Mouse (Mus musculus) ES-E14 (cell line): ENCODE measurements around the gene Zfhx3. TPM values are rescaled to one million over a fixed set of nuclear protein-coding genes. Genes with fewer than 3 reads are reported as not detected.

ENCODE experiments used
- DNase-seq: peaks from one replicate; pipeline ENCODE4 v3.0.0-alpha.2; 2013; ENCODE audit warnings: low read depth, low spot score
- H3K27ac ChIP-seq: 2 replicates; pipeline ENCODE4 v1.5.1; 2012; ENCODE audit warnings: low read depth, mild to moderate bottlenecking, low read length, moderate library complexity, mixed read lengths; ENCODE audit not compliant: poor library complexity, insufficient read depth, severe bottlenecking
- H3K36me3 ChIP-seq: 2 replicates; pipeline ENCODE4 v1.6.1; 2012; ENCODE audit warnings: mild to moderate bottlenecking, low read length, moderate library complexity, mixed read lengths; ENCODE audit not compliant: control insufficient read depth, poor library complexity, insufficient read depth, severe bottlenecking
- H3K4me1 ChIP-seq, 2 experiments: fragments of 150-350 bp in 1 of 2; sonication (generic) in 1 of 2; 2 replicates each; pipeline ENCODE4 v1.6.1; 2012; ENCODE audit warnings: low read length in 2 of 2, mild to moderate bottlenecking in 1 of 2, mixed read lengths in 1 of 2; ENCODE audit not compliant: control insufficient read depth in 2 of 2, insufficient read depth in 2 of 2, poor library complexity in 1 of 2
- H3K4me3 ChIP-seq, 2 experiments: fragments of 150-350 bp in 1 of 2; sonication (generic) in 1 of 2; 2 replicates each; pipeline ENCODE4 v1.5.1; 2012; ENCODE audit warnings: low read length in 2 of 2, low read depth in 1 of 2, mild to moderate bottlenecking in 1 of 2, mixed read lengths in 1 of 2; ENCODE audit not compliant: insufficient read depth in 1 of 2, poor library complexity in 1 of 2, severe bottlenecking in 1 of 2
- H3K9ac ChIP-seq: 2 replicates; pipeline ENCODE4 v1.6.1; 2012; ENCODE audit warnings: low read depth, mild to moderate bottlenecking, low read length, mixed read lengths; ENCODE audit not compliant: poor library complexity, insufficient read depth, severe bottlenecking
- H3K9me3 ChIP-seq: fragments of 150-350 bp; sonication (generic); 2 replicates; pipeline ENCODE4 v1.6.1; 2012; ENCODE audit warnings: low read depth, mild to moderate bottlenecking, low read length; ENCODE audit not compliant: control insufficient read depth, insufficient read depth
- CHD2 ChIP-seq: IDR thresholded peaks from 2 replicates; pipeline ENCODE4 v1.6.1; 2014; ENCODE audit warnings: mild to moderate bottlenecking, low read depth, low read length, inconsistent platforms
- HCFC1 ChIP-seq: IDR thresholded peaks from 2 replicates; pipeline ENCODE4 v1.6.1; 2012; ENCODE audit warnings: low read length, inconsistent platforms, borderline replicate concordance; ENCODE audit not compliant: insufficient read depth
- MAFK ChIP-seq: IDR thresholded peaks from 2 replicates; pipeline ENCODE4 v1.6.1; 2014; ENCODE audit warnings: mild to moderate bottlenecking, low read depth, low read length, inconsistent platforms; ENCODE audit not compliant: insufficient read depth
- ZC3H11A ChIP-seq: IDR thresholded peaks from 2 replicates; pipeline ENCODE4 v1.6.1; 2012; ENCODE audit warnings: low read depth, mild to moderate bottlenecking, inconsistent platforms, low read length, borderline replicate concordance
- ZNF384 ChIP-seq: IDR thresholded peaks from 2 replicates; pipeline ENCODE4 v1.6.1; 2012; ENCODE audit warnings: low read depth, low read length, inconsistent platforms
- in situ Hi-C, 2 experiments: fragments of 600-800 bp; cut with MboI; formaldehyde crosslinking; loops; one replicate each; pipeline ENCODE4 v1.15.1; 2025; ENCODE audit warnings: low sequenced_read_pairs in 2 of 2, inconsistent platforms in 1 of 2; ENCODE audit not compliant: unreplicated experiment in 2 of 2
- total RNA-seq: library from RNA; depleted of rRNA; stranded (reverse); fragments of 300-350 nt; gene quantifications from 2 replicates; pipeline ENCODE4 v1.2.3, GENCODE M21; 2012

Gene Zfhx3
- total RNA-seq, 1 experiment: 8.8 TPM

DNA sequence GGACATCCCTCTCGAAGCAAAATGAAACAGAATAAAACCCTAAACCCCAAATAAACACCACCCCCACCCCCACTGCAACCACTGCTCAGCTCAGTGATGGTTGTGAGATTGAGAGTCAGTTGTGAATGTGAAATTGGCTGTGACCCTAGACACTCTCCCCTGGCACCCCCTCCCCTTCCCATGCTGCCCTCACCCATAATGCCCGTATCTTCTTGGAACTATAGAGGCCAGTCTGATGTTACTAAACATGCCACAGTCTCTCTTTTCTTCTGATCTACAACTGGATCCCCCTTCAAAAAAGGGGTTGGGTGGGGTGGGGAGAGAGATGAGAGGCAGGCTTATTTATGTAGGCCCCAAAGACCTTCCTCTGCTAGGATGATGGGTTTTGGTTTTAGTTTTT lies 767.0 kb downstream of the Zfhx3 start:
- DNase-seq: no peak
- in situ Hi-C loops: no loop called here
- H3K9me3 ChIP-seq: no peaks in the 10 kb centered on the region
- H3K27ac ChIP-seq: no peak overlapping the region
- peaks cover 12 to 16% of the 10 kb centered on the region in 2 experiments for H3K4me1 ChIP-seq
- H3K36me3 ChIP-seq: no peaks in the 10 kb centered on the region
- no peak overlapping the region for H3K4me3 ChIP-seq
- no peak overlapping the region for H3K9ac ChIP-seq
- TF ChIP-seq ZC3H11A (no peak), MAFK (no peak), ZNF384 (no peak), HCFC1 (no peak), CHD2 (no peak)

DNA sequence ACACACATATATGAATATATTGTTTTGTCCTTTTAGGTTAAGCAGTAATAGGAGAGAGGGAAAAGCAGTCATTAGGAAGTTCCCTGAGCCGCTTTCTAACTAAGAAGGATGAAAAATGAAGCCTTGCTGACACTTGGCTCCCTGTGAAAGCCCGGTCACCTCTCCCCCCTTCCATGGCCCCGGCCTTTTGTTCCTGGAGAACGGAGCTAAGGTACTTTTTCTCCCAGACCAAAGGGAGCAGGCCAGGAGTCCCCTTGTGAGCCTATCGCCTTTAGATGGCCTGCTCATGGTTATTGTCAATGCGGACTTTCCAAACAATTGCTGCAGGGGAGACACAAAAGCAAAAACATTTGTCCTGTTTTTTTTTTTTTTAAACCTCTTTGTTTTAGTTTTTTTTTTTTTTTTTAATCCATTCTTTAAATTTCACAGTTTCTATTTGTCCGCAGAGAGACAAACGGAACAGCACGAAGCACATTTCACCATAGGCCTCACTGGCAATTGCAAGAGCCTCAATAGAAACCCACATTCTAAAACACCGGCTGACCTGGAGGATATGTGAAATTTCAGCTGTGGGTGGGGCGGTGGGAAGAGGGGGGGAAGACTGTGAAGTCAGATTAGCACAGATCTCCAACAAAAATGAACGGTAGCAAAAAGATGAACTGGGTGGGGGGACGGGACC lies 767.6 kb downstream of the Zfhx3 start:
- no peaks in the 10 kb centered on the region for H3K9me3 ChIP-seq
- TF ChIP-seq MAFK (no peak), ZNF384 (peak; percentile 23; the same call in 1 of the 2 replicates)
- H3K36me3 ChIP-seq: no peaks in the 10 kb centered on the region
- H3K4me1 ChIP-seq: peaks cover 12 to 16% of the 10 kb centered on the region in 2 experiments
- no peak overlapping the region for H3K27ac ChIP-seq
- no peak for DNase-seq
- H3K9ac ChIP-seq: no peak overlapping the region; the same call in 1 of the 2 replicates
- H3K4me3 ChIP-seq: no peak overlapping the region
- in situ Hi-C loops: no loop called here

DNA sequence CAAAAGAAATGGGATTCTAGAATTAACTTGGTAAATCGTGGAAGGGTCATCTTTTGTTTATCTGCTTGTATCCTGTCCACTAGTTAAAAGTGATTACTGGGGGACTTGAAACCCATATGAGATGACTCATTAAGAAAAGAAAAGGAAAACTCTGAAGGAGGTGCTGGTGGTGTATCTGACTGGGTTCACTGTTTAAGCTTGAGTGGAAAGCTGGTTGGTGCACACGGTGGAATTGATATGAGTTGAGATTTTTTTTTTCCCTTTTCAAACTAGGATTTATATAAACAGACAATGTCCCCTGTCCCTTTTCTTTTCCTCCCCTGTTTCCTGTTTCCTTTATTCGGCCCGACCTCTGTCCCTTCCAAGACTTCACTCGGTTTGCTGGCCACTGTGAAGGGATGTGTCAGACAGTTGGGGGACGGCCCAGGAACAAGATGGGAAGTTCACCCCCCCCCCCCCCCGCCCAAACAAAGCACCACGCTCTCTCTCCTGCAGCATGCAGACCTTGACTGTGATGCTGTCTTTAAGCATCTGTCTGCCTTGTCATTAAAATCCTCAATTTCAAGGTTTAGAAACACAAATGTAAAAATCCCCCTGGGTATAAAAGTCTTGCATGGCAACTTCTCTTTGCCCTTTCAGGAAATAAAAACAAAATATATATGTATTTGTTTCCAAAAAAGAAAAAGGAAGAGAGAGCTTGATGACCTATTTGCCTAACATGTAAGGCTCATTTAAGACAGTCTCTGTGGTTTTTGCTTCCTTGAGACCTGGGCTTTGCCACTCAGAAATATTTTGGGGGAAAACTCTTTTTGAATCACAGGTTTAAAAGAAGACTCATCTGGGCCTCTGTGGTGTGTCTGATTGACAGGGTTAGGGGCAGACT lies 768.4 kb downstream of the Zfhx3 start:
- no peaks in the 10 kb centered on the region for H3K36me3 ChIP-seq
- DNase-seq: no peak
- peaks cover 13 to 16% of the 10 kb centered on the region in 2 experiments for H3K4me1 ChIP-seq
- no peak overlapping the region for H3K4me3 ChIP-seq
- TF ChIP-seq HCFC1: no peak
- no peak for TF ChIP-seq ZC3H11A
- TF ChIP-seq CHD2: no peak
- no peak for TF ChIP-seq MAFK
- TF ChIP-seq ZNF384: no peak
- in situ Hi-C loops: no loop called here
- no peaks in the 10 kb centered on the region for H3K9me3 ChIP-seq
- H3K9ac ChIP-seq: no peak overlapping the region
- H3K27ac ChIP-seq: no peak overlapping the region

- Histone ChIP-seq H3K27ac (no peak overlapping the region), H3K4me1 (peaks cover 14 to 22% of the 10 kb centered on the region in 2 experiments), H3K36me3 (no peaks in the 10 kb centered on the region), H3K4me3 (no peak overlapping the region), H3K9me3 (no peaks in the 10 kb centered on the region), H3K9ac (no peak overlapping the region)
- in situ Hi-C loops: no loop called here
- no peak for TF ChIP-seq HCFC1
- TF ChIP-seq ZNF384: no peak
- TF ChIP-seq ZC3H11A: no peak
- TF ChIP-seq CHD2: no peak
- no peak for TF ChIP-seq MAFK
- DNase-seq: no peak
Measured at GRCm38 (mm10) chr8:108711490-108711793, 769.0 kb downstream of the Zfhx3 start.
